Comparison of ENCODE assay signal across 15 mouse cellular contexts in the genomic region with DNA sequence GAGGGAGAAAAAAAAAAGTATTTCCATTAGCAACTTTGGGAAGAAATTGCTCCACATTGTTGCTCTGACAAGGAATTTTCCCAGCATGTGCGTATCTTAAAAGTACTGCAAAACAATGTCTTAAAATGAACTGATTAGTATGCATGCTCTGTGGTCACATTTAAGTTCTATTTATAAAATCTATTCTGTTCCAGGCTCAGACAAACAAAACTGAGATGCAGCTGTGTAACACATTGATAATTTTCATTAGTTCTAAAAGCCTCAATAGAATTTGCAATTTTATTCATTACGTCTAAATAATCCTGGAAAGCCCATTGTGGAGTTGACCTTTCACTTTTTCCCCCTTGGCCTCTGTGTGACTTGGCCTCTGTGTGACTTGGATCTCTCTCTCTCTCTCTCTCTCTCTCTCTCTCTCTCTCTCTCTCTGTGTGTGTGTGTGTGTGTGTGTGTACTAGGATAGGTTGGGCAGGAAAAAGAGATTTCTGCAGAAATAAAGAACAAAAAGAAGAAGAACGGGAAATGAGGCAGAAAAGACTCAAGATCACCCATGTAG.
"Had no signal": no experiment of that assay in that cellular context is flagged by ENCODE, and none has a peak within 500 bp of the region (broad histone marks: within the 10 kb centered on the region; RNA-seq: fewer than 3 reads in every experiment).

No protein-coding gene starts in this region.

- H3K4me3 ChIP-seq: limb, embryonic 12.5 days; liver, embryonic 13.5 days; lung, embryonic 15.5 days; neural tube, embryonic 15.5 days had no signal

- H3K27ac ChIP-seq: limb, embryonic 12.5 days; liver, embryonic 13.5 days; lung, embryonic 15.5 days; neural tube, embryonic 15.5 days; stomach, postnatal 0 days had no signal

- H3K27me3 ChIP-seq: limb, embryonic 12.5 days; liver, embryonic 13.5 days; lung, embryonic 15.5 days; neural tube, embryonic 15.5 days had no signal

- H3K4me1 ChIP-seq: limb, embryonic 12.5 days; liver, embryonic 13.5 days; lung, embryonic 15.5 days; neural tube, embryonic 15.5 days had no signal

- H3K9me3 ChIP-seq: limb, embryonic 12.5 days; liver, embryonic 13.5 days; lung, embryonic 15.5 days; neural tube, embryonic 15.5 days had no signal

- DNase-seq: kidney, adult 8-10 months; kidney, postnatal 25 days; layer of hippocampus, postnatal 36 days; liver; liver, embryonic 13.5 days; liver, postnatal 0 days; midbrain, embryonic 14.5 days; right cerebral cortex, adult 18-20 months; right cerebral cortex, postnatal 25 days; thymus, adult 18-20 months; thymus, postnatal 36 days had no signal

- ATAC-seq: liver, postnatal 0 days had no signal

- H3K4me2 ChIP-seq: limb, embryonic 12.5 days; liver, embryonic 13.5 days; lung, embryonic 15.5 days; neural tube, embryonic 15.5 days had no signal

- H3K36me3 ChIP-seq: limb, embryonic 12.5 days; liver, embryonic 13.5 days; lung, embryonic 15.5 days; neural tube, embryonic 15.5 days had no signal

- H3K9ac ChIP-seq: limb, embryonic 12.5 days; liver, embryonic 13.5 days; liver, postnatal 0 days; lung, embryonic 15.5 days; neural tube, embryonic 15.5 days had no signal
